Mouse (Mus musculus): Measurements from ENCODE around the gene Pcgf3.
"Not testable (repeated sequence)": the region's sequence is repeated elsewhere in the genome, so short reads cannot be mapped to it uniquely, and the experiment has no call there.

The Pcgf3 gene

DNA sequence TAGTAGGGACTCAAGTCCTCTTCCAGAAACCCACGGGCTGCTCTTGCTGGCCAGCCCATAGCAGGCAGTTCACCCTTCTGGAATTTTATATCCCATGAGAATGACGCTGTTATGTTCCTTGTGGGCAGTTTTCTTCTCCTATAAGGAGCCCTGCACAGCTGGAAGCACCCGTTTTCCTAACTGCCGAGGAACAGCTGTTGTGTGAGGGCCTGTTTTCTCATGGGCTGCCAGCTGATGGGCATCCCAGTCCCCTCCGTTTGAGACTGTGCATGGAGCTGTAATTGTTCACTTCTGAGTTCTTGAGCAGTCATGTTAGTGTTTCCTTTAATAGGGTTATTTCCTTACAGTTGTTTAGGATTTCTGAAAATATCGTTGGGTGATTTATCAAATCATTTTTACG, 8.6 kb downstream of the Pcgf3 start:
- DNase-seq (ENCODE audit: low spot score in 2 of 2), result no peak

DNA sequence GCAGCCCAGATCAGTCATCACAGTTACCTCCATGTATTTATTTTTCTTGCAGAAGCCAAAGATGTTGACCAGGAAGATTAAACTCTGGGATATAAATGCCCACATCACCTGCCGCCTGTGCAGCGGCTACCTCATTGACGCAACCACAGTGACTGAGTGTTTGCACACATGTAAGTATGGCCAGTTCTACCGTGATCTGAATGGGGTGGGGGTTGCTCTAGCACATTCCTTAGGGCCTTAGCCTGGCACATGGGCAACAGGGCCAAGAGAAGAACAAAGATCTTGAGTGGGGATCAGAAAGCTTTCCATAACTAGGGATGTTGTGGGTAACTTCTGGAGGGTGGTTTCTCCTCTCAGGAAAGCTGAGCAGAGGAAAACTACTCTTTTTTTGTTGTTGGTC, 12.7 kb downstream of the Pcgf3 start:
- DNase-seq (ENCODE audit: low spot score in 2 of 2), result no peak

DNA sequence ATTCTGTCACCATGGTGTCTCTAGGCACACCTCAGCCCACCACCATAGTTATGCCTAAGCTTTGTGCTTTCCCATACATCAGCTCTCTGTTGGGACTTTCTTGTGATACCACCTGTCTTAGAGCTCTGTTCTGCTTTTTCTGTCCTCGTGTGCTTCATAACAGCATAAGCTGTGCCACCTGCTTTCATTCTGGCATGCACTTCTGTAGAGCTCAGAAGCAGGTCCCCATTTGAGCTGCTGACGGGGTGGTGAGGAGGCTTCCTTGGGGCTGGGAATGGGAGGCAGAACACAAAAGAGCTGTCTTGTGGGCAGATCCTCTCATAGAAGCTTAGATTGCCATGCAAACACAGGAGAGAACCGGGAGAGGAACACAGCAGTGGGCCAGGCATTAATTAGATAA, 14.9 kb downstream of the Pcgf3 start:
- DNase-seq (ENCODE audit: low spot score in 2 of 2), result no peak

- DNase-seq (ENCODE audit: low spot score in 2 of 2), result no peak
These were observed 22.0 kb downstream of the Pcgf3 start for GRCm38 (mm10) chr5:108483006-108483405.

- peak in 1 of 2 experiments; percentile 5 for DNase-seq (ENCODE audit: low spot score in 2 of 2)
These were observed 24.2 kb downstream of the Pcgf3 start for GRCm38 (mm10) chr5:108485239-108485638.

DNA sequence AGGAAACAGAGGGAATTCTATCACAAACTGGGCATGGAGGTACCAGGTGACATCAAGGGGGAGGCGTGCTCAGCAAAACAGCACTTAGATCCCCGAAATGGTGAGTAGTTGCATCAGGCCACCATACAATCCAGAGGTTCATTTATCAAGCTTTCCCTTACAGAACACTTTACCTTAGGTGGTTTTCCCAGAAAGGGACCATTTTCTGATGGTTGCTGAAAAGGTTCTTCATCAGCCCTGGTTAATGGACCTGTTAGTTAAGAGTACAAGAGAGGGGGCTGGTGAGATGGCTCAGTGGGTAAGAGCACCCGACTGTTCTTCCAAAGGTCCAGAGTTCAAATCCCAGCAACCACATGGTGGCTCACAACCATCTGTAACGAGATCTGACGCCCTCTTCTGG, 25.1 kb downstream of the Pcgf3 start:
- not testable (repeated sequence) for DNase-seq (ENCODE audit: low spot score in 2 of 2)

- no peak for DNase-seq (ENCODE audit: low spot score in 2 of 2)
These were observed 40.5 kb downstream of the Pcgf3 start for GRCm38 (mm10) chr5:108501573-108501972.

GRCm38 (mm10) chr5:108502286-108502685, 41.3 kb downstream of the Pcgf3 start:
- DNase-seq (ENCODE audit: low spot score in 2 of 2), result no peak

DNA sequence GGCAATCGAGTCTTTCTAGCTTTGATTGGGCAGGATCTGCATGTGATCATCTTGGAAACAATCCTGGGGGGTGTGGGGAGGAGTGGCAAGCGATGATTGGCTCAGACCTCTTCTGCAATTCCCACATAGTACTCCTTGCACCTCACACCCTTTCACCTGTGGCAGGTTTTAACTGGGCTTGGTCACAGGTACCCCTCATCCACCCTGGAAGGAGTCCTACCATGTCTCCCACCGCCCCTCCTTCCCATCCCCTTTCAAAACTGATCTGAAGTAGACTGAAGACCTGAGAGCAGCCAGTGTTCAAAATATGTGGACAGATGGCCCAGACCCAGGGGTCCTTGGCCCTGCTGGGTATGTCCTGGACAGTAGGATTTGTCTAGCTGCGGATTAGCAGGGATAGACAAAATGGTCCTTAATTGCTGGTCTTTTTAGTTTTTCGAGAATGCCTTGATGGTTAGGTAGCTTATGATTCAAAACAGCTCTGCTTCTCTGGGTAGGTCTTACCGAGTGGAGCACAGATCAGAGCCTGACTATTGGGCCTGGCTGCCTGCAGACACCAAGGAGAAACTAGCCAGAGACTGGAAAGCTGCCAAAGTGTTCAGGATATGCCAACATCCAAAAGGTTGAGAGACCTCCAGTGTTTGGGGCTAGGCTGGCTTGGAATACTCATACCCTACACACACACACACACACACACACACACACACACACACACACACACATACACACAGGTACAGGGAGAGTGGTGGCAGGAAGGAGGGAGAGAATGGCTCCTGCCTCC, 54.7 kb downstream of the Pcgf3 start:
- no peak for DNase-seq (ENCODE audit: low spot score in 2 of 2)

- no peak for DNase-seq (ENCODE audit: low spot score in 2 of 2)
These were observed 55.6 kb downstream of the Pcgf3 start for GRCm38 (mm10) chr5:108516655-108517054.

- no peak for DNase-seq (ENCODE audit: low spot score in 2 of 2)
These were observed 57.3 kb downstream of the Pcgf3 start for GRCm38 (mm10) chr5:108518106-108518885.

DNA sequence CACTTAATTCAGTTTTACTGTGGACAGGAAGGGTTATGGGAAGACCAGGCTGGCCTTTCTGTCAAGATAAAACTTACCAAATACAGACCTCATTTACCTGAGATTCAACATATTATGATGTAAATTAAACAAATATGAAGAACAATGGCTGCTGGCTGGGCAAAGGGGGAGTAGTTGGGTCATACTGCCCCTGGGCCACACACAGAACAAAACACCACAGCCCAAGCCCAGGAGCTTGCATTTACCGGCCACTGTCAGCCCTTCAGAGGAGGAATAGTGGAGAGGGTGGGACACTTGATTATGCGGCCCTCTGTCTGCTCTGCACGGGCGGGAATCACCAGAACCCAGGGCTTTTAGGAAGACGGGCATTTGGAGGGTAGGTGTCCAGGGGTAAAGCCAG, 57.9 kb downstream of the Pcgf3 start:
- DNase-seq (ENCODE audit: low spot score in 2 of 2), result no peak

DNA sequence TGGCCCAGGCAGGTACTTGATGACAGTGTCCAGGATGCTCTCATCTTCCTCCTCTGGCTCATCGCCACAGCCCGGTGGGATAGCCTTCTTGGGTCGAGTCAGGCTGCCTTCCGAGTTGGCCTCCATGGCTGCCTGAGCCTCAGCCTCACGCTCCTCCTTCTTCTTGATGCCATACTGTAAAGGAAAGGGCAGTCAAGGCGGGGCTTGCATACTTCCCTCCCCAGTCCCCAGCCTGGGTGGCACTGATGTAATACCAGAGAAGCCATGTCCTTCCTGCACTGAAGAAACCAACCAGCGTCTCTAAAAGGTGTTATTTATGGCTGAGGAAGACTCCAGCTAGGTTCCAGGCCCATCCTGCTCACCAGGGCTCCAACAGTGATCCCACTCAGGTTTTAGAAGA, 59.1 kb downstream of the Pcgf3 start:
- no peak for DNase-seq (ENCODE audit: low spot score in 2 of 2)

DNA sequence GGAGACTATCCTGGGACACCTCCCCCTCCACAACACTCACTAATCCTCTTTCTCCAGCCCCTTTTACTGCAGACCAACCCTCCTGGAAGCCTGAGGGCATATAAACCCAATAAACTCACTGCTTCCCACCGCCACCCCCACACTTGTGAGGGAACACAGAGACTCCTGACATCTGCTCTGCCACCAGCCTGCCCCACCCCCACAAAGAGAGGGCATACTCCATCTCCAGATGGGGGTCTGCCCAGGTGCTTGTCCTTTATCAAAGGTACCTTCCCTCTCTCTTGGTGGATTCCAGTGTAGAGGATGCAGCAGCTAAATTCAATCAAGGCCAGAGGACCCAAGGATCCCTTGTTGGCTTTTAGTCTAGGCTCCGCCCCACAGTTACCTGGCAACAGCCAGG, 60.0 kb downstream of the Pcgf3 start:
- no peak for DNase-seq (ENCODE audit: low spot score in 2 of 2)

DNA sequence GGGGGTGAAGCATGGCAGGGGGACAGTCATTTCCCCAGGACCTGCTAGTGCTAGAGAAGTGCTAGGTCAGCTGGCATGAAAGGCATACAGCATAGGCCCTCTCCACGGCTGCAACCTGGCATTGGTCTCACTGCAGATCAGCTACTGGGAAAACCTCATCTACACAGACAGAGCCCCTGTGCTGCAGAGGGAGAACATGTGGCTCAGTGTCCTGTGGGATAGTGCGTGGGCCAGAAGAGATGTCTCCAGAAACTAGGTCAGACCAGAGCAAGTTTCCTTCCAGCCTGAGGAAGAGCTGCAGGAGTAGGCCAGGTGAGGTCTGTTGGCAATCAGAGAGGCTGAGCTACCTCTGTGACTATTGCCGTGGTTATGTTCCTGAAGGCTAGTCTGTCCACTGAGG, 60.9 kb downstream of the Pcgf3 start:
- DNase-seq (ENCODE audit: low spot score in 2 of 2), result no peak

- no peak for DNase-seq (ENCODE audit: low spot score in 2 of 2)
These were observed 61.6 kb downstream of the Pcgf3 start for GRCm38 (mm10) chr5:108522597-108522996.

GRCm38 (mm10) chr5:108534188-108534587, 73.2 kb downstream of the Pcgf3 start:
- DNase-seq (ENCODE audit: low spot score in 2 of 2), result no peak

DNA sequence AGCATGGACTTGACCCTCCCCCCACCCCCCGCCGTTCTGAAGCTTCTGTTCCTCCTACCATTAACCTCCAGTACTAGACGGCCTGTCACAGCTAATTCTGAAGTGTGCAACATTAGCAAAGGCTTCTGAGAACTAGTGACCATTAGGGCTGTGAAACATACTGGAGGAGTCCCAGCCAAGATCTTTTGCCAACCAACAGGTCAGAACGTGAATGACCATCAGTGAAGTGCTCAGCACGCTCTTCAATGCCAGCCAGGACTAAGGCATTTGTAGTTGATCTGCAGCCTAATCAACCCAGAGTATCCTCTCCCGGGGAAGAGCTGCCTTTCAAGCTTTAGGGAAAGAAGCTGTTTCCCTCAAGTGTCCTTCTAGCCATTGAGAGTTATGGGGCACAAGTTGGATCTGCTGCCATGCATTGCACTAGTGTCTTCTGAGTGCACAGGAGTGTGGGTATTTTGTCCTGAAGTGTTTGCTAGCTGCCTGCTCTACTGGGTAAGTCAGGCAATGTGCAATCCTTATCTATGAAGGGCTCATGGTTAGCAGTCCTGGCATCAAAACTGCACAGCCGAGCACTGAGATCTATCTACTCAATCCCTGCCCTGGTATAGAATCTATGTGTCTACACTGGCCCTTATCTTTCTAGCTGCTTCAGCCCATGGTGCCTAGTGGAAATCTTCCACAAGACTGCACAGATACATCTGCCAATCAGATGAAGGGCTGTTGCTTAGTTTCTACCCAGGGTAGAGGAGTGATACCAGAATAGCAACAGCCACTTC, 82.7 kb downstream of the Pcgf3 start:
- no peak for DNase-seq (ENCODE audit: low spot score in 2 of 2)

- no peak for DNase-seq (ENCODE audit: low spot score in 2 of 2)
These were observed 86.6 kb downstream of the Pcgf3 start for GRCm38 (mm10) chr5:108547636-108548035.

DNA sequence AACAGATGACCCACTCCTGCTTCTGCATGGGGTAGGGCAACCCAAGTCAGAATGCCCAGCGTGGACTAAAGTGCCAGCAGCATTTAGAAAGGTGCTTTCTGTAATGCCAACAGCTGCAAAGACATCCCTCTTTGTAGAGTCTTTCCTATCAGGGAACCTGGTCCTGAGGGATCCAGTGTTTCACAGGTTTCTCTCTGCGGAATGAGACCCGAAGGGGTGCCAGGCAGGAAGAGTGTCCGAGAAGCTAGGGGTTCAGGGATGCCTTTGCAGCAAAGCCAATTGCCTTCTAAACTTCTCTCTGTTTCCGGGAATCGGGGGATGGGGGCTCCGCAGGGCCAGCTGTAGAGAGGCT, 88.1 kb downstream of the Pcgf3 start:
- no peak for DNase-seq (ENCODE audit: low spot score in 2 of 2)

- DNase-seq (ENCODE audit: low spot score in 2 of 2), result peak in 1 of 2 experiments; percentile 34
These were observed 88.6 kb downstream of the Pcgf3 start, which contains the start of gene Cplx1 for GRCm38 (mm10) chr5:108549489-108550206. Cplx1 (minus strand) TSS chr5:108550024.

GRCm38 (mm10) chr5:108550207-108550594, 89.2 kb downstream of the Pcgf3 start:
- DNase-seq (ENCODE audit: low spot score in 2 of 2), result no peak

Measured in urinary bladder, postnatal 36 days (tissue).